Mouse (Mus musculus): Measurements from ENCODE around the gene Mipol1. TPM values are rescaled to one million over a fixed set of nuclear protein-coding genes. Genes with fewer than 3 reads are reported as not detected.
A peak's percentile ranks its signal among the peaks of the same experiment; 100 is the strongest.

Gene Mipol1
- polyA plus RNA-seq, 1 experiment from 2014 or later, result 5.0 TPM

DNA sequence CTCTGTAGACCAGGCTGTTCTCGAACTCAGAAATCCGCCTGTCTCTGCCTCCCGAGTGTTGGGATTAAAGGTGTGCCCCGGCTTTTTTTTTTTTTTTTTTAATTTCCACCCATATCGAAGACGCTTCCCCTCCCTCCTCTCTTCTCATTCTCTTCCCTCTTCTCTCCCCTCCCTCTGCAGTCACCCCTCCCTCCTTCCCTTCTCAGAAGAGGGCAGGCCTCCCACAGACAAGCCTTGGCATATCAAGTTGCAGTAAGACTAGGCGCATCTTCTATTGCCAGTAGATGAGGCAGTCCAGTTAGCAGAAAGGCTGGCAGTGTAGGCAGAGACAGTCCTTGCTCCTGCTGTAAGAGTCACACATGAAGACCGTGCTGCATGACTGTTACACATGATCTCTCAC, 2.5 kb upstream of the Mipol1 start:
- H3K4me2 ChIP-seq (ENCODE audit: low read length), result no peak overlapping the region
- 91% methylated on average over 6 of the region's 8 CpGs for WGBS
- no peak overlapping the region for H3K9ac ChIP-seq (replicated peaks; ENCODE audit: low read length)
- no peaks in the 10 kb centered on the region for H3K9me3 ChIP-seq (ENCODE audit: control insufficient read depth, low read length)
- H3K27ac ChIP-seq (replicated peaks; ENCODE audit: low read depth, low read length), result no peak overlapping the region
- DNase-seq, result no peak
- H3K36me3 ChIP-seq (ENCODE audit: control insufficient read depth, insufficient read depth, low read length), result no peaks in the 10 kb centered on the region
- H3K4me3 ChIP-seq (replicated peaks; ENCODE audit: low read depth, low read length), result no peak overlapping the region
- no peaks in the 10 kb centered on the region for H3K4me1 ChIP-seq (ENCODE audit: control insufficient read depth, insufficient read depth, low read length)
- ATAC-seq (ENCODE audit: low FRiP score, low TSS enrichment), result no peak
- H3K27me3 ChIP-seq (ENCODE audit: control insufficient read depth, insufficient read depth, low read length), result no peaks in the 10 kb centered on the region

DNA sequence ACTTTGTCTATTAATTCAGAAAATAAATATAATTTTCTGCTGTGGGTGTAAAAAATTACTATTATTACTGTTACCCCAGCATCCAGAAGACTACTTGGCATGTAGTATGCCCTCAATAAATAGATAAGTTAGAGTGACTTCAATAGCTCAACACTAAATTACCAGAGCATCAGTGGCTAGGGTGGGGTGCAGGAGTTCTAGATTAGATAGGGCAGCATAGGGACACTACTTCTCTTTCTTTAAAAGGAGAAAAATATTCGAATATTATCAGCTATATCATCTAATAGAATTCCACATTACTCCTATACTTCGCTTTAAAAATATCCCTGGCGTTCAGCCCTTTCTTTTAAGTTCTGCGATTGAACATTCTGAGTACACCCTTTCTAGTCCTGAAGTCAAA, 524 bp upstream of the Mipol1 start:
- Histone ChIP-seq H3K9me3 (ENCODE audit: control insufficient read depth, low read length) (no peaks in the 10 kb centered on the region), H3K27ac (replicated peaks; ENCODE audit: low read depth, low read length) (peak overlapping the region; percentile 83), H3K36me3 (ENCODE audit: control insufficient read depth, insufficient read depth, low read length) (no peaks in the 10 kb centered on the region), H3K27me3 (ENCODE audit: control insufficient read depth, insufficient read depth, low read length) (no peaks in the 10 kb centered on the region), H3K9ac (replicated peaks; ENCODE audit: low read length) (peak overlapping the region; percentile 79; the same call in 1 of the 2 replicates), H3K4me3 (replicated peaks; ENCODE audit: low read depth, low read length) (peak overlapping the region; percentile 76), H3K4me2 (ENCODE audit: low read length) (peak overlapping the region; percentile 71), H3K4me1 (ENCODE audit: control insufficient read depth, insufficient read depth, low read length) (no peaks in the 10 kb centered on the region)
- ATAC-seq (ENCODE audit: low FRiP score, low TSS enrichment) (no peak), DNase-seq (no peak)
- 39% methylated on average over 4 of the region's 4 CpGs for WGBS

DNA sequence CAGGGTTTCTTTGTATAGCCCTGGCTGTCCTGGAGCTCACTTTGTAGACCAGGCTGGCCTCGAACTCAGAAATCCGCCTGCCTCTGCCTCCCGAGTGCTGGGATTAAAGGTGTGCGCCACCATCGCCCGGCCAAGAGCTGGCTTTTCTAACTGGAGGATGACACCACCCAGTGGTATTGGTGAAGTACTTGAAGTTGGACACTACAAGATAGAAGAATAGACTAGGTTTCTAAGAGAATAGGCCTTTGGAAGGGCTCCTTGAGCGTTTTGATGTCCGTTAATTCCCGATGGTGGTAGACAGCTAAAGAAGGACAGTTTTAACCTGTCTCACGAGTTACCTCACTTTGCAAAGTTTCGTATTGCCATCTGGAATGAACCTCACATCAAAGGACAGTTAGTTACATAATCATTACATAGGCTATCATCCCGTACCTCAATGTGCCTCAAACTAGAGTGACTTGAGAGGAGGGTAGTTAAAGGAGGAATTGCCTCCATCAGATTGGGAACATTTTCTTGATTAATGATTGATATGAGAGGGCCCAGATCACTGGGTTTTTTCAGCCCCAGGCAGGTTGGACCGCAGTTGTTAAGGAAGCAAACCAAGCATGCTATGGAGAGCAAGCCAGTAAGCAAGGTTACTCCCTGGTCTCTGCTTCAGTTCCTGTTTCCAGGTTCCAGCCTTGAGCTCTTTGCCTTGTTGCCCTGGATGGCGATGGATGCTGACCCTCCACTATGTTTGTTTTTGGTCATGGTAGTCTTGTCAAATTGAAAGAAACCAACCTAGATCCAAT, 1.1 kb downstream of the Mipol1 start:
- ATAC-seq (ENCODE audit: low FRiP score, low TSS enrichment) (no peak), DNase-seq (peak; percentile 31)
- Histone ChIP-seq H3K9ac (replicated peaks; ENCODE audit: low read length) (no peak overlapping the region), H3K4me2 (ENCODE audit: low read length) (peak overlapping the region; percentile 71), H3K9me3 (ENCODE audit: control insufficient read depth, low read length) (no peaks in the 10 kb centered on the region), H3K4me1 (ENCODE audit: control insufficient read depth, insufficient read depth, low read length) (no peaks in the 10 kb centered on the region), H3K27ac (replicated peaks; ENCODE audit: low read depth, low read length) (no peak overlapping the region), H3K27me3 (ENCODE audit: control insufficient read depth, insufficient read depth, low read length) (no peaks in the 10 kb centered on the region), H3K36me3 (ENCODE audit: control insufficient read depth, insufficient read depth, low read length) (no peaks in the 10 kb centered on the region), H3K4me3 (replicated peaks; ENCODE audit: low read depth, low read length) (peak overlapping the region; percentile 76)
- 85% methylated on average over 14 of the region's 14 CpGs for WGBS

DNA sequence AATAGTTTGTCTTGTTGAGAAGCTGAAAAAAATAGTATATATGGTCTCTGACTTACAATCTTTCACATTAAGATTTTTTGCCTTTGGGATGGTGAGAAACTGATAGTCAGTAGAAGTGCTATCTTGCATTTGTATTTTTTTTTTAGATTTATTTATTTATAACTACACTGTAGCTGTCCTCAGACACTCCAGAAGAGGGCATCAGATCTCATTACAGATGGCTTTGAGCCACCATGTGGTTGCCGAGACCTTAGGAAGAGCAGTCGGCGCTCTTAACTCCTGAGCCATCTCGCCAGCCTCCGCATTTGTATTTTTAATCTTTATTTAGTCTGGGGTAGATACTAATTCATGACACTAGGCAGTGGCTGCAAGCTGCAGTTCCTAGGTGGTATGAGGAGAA, 3.2 kb downstream of the Mipol1 start:
- Histone ChIP-seq H3K36me3 (ENCODE audit: control insufficient read depth, insufficient read depth, low read length) (0 out of 2 replicates have a peak, but pooled peaks cover 3% of the 10 kb centered on the region), H3K4me1 (ENCODE audit: control insufficient read depth, insufficient read depth, low read length) (no peaks in the 10 kb centered on the region), H3K27me3 (ENCODE audit: control insufficient read depth, insufficient read depth, low read length) (no peaks in the 10 kb centered on the region), H3K4me2 (ENCODE audit: low read length) (no peak overlapping the region), H3K9me3 (ENCODE audit: control insufficient read depth, low read length) (no peaks in the 10 kb centered on the region), H3K9ac (replicated peaks; ENCODE audit: low read length) (no peak overlapping the region), H3K27ac (replicated peaks; ENCODE audit: low read depth, low read length) (no peak overlapping the region), H3K4me3 (replicated peaks; ENCODE audit: low read depth, low read length) (no peak overlapping the region)
- no peak for ATAC-seq (ENCODE audit: low FRiP score, low TSS enrichment)
- no peak for DNase-seq
- WGBS, result 80% methylated on average over 5 of the region's 5 CpGs

DNA sequence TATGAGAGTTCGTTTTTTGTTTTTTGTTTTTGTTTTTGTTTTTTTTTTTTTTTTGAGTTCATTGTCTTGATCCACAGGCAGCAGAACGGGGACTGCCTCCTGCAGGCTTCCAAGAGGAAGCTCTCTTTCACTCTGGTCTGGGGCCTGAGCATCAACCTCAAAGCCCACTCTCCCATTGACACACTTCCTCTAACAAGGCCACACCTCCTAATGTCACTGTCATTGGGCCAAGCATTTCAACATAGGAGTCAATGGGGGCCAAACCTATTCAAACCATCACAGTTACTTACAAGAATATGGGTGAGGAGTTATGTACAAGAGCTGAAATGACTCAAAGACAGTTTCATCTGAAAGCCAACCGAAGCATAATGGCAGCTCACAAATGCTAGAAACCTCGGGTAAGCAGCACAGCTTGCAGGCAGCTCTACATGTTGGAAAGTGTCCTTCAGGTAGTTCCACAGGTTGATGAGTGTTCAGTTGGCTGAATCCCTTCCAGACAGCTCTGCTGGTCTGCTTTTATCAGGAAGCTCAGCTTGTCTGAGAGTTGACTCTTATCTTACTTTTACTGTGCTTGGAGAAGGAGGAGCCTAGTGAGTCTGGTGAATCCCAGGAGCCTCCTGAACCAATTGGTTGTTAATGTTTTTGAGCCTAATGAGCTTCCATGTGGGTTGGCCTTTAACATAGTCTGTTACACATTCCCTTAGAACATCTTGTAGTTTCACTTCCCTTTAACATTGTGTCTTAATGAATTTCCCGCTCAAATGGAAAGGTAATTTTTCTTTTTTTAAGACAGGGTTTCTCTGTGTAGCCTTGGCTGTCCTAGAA, 13.7 kb downstream of the Mipol1 start:
- ATAC-seq (ENCODE audit: low FRiP score, low TSS enrichment) (no peak), DNase-seq (no peak)
- Histone ChIP-seq H3K4me2 (ENCODE audit: low read length) (no peak overlapping the region), H3K9ac (replicated peaks; ENCODE audit: low read length) (no peak overlapping the region), H3K27ac (replicated peaks; ENCODE audit: low read depth, low read length) (no peak overlapping the region), H3K36me3 (ENCODE audit: control insufficient read depth, insufficient read depth, low read length) (peaks cover 14% of the 10 kb centered on the region), H3K4me3 (replicated peaks; ENCODE audit: low read depth, low read length) (no peak overlapping the region), H3K9me3 (ENCODE audit: control insufficient read depth, low read length) (no peaks in the 10 kb centered on the region), H3K4me1 (ENCODE audit: control insufficient read depth, insufficient read depth, low read length) (no peaks in the 10 kb centered on the region), H3K27me3 (ENCODE audit: control insufficient read depth, insufficient read depth, low read length) (no peaks in the 10 kb centered on the region)
- 92% methylated on average over 5 of the region's 5 CpGs for WGBS

DNA sequence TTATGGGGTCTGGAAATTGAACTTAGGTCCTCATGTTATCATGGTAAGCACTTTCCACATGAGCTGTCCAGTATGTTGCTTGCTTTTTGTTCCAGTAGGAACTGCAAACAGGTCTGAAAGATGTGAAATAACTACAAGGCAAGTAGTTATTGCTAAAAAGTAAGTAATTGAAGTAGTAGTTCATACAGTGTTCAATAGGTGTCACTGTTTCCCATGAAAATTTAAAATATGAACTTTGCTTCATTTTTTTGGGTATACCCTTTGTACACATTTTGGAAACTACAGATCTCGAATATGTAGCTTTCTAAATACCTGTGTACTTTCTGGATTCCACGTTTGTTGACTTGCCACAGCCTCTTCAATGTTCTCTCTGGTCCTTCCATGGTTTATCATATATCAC, 28.3 kb downstream of the Mipol1 start:
- Histone ChIP-seq H3K4me2 (ENCODE audit: low read length) (no peak overlapping the region), H3K27ac (replicated peaks; ENCODE audit: low read depth, low read length) (no peak overlapping the region), H3K4me3 (replicated peaks; ENCODE audit: low read depth, low read length) (no peak overlapping the region), H3K27me3 (ENCODE audit: control insufficient read depth, insufficient read depth, low read length) (no peaks in the 10 kb centered on the region), H3K36me3 (ENCODE audit: control insufficient read depth, insufficient read depth, low read length) (no peaks in the 10 kb centered on the region), H3K9ac (replicated peaks; ENCODE audit: low read length) (no peak overlapping the region), H3K4me1 (ENCODE audit: control insufficient read depth, insufficient read depth, low read length) (no peaks in the 10 kb centered on the region), H3K9me3 (ENCODE audit: control insufficient read depth, low read length) (no peaks in the 10 kb centered on the region)
- 56% methylated on average over 2 of the region's 2 CpGs for WGBS
- ATAC-seq (ENCODE audit: low FRiP score, low TSS enrichment) (no peak), DNase-seq (peak; percentile 12)

DNA sequence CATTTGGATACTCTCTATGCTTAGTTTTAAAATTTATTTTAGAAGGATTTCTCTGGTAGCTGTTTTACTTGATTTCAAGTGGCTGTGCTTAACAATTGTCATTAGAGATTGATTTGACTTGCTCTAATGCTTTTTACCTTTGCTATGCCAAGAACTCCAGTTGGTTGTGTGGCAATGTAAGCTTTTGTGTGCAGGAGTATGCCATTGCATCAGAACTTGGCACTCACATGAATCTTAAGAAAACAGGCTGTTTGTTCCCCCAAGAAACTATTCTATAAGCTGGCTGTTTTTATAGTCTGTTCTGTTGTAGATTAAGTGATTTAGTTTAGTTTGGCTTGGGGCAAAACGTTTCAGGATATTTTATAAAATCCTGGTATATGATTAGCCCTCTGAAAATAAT, 45.2 kb downstream of the Mipol1 start:
- H3K27me3 ChIP-seq (ENCODE audit: control insufficient read depth, insufficient read depth, low read length), result no peaks in the 10 kb centered on the region
- DNase-seq, result no peak

DNA sequence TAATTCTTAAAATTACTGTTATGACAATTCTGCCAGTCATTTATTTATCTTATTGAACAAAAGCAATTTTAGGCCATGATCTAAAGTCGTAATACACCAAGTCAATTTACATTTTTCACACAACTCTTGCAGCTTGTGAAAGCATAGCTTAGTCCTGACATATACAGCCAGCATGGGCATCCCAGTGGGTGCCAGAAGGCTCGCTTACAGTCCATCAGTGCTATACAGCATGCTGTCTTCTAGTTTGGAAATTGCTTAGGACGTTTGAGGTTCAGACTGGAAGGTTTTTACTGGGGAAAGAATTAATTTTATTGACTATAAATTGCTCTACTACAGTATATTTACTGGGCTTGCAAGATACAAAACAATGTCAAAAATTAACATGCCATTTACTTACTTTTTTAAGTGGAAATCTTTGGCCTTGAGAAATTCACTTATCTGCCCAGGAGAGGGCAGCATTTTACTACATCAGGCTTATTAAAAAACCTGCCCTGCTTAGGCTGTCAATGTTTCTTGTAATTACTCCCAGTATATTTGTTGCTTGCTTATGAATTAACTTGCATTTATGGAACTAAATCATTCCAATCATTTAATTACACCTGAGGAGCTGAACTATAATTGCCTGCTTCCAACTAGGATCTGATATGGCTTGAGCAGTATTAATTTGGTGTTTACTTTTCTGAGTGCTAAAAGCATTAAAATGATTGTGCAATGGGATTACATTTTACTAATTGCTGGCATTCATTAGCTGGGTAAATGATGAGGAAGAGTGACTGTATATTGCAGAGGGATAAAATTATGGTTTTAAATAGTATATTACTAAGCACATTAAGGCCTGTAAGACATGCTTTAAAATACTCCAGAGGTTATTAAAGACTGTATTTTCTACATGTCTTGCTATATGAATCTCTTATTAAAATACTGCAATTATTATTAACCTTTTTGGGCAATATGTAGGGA, 51.2 kb downstream of the Mipol1 start:
- DNase-seq, result peak; percentile 84
- Histone ChIP-seq H3K27me3 (ENCODE audit: control insufficient read depth, insufficient read depth, low read length) (no peaks in the 10 kb centered on the region), H3K9ac (replicated peaks; ENCODE audit: low read length) (no peak overlapping the region), H3K4me3 (replicated peaks; ENCODE audit: low read depth, low read length) (no peak overlapping the region), H3K36me3 (ENCODE audit: control insufficient read depth, insufficient read depth, low read length) (no peaks in the 10 kb centered on the region), H3K4me2 (ENCODE audit: low read length) (no peak overlapping the region), H3K4me1 (ENCODE audit: control insufficient read depth, insufficient read depth, low read length) (no peaks in the 10 kb centered on the region), H3K9me3 (ENCODE audit: control insufficient read depth, low read length) (no peaks in the 10 kb centered on the region), H3K27ac (replicated peaks; ENCODE audit: low read depth, low read length) (no peak overlapping the region)
- no peak for ATAC-seq (ENCODE audit: low FRiP score, low TSS enrichment)
- WGBS, result 53% methylated on average over 3 of the region's 3 CpGs

More for the DNA sequence above, 45.2 kb downstream of the Mipol1 start:
- Histone ChIP-seq H3K4me3 (replicated peaks; ENCODE audit: low read depth, low read length) (no peak overlapping the region), H3K36me3 (ENCODE audit: control insufficient read depth, insufficient read depth, low read length) (no peaks in the 10 kb centered on the region), H3K4me1 (ENCODE audit: control insufficient read depth, insufficient read depth, low read length) (no peaks in the 10 kb centered on the region), H3K9me3 (ENCODE audit: control insufficient read depth, low read length) (no peaks in the 10 kb centered on the region), H3K27ac (replicated peaks; ENCODE audit: low read depth, low read length) (no peak overlapping the region), H3K9ac (replicated peaks; ENCODE audit: low read length) (no peak overlapping the region), H3K4me2 (ENCODE audit: low read length) (no peak overlapping the region)
- ATAC-seq (ENCODE audit: low FRiP score, low TSS enrichment), result no peak
- 63% methylated on average over 1 of the region's 1 CpGs for WGBS
